Mouse (Mus musculus) brain, embryonic 14.5 days (tissue): ENCODE results near the gene Eef1g.

Experiments used
- CTCF ChIP-seq: fragments of 200-500 bp; IDR thresholded peaks from 2 replicates; pipeline ENCODE4 v1.5.1; 2012; ENCODE audit warnings: inconsistent platforms, mild to moderate bottlenecking, moderate library complexity, borderline replicate concordance; ENCODE audit not compliant: insufficient read depth, insufficient read length; ENCODE audit errors: extremely low read depth
- POLR2A ChIP-seq: fragments of 200-500 bp; IDR thresholded peaks from 2 replicates; pipeline ENCODE4 v1.6.1; 2012; ENCODE audit warnings: mild to moderate bottlenecking, inconsistent platforms, borderline replicate concordance; ENCODE audit not compliant: poor library complexity, insufficient read depth, insufficient read length, severe bottlenecking; ENCODE audit errors: extremely low read depth

DNA sequence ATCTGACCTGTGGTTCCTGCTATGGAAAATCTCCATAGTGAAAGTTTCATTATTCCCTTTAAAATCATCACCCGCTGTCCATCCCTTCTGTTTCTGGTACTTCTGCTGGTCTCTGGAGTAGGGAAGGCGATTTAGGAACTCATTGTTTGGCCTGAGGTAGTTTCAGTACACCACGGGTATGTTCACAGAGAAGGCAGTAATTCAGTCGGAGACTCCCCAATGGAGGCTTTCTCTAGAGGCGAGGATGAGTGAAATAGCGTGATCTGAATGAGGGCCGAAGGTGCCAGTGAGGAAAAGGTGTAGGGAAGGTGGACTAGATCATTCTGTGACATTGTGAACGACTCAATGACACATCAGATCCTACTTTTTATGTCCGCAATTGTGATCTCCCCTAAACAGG is 12.7 kb upstream of the Eef1g start:
- TF ChIP-seq POLR2A (no peak), CTCF (no peak)
